Mouse (Mus musculus) stomach, embryonic 14.5 days (tissue): ENCODE data around the gene Tm9sf4. TPM values are rescaled to one million over a fixed set of nuclear protein-coding genes. Genes with fewer than 3 reads are reported as not detected.

Experiments
- ATAC-seq: fragments of 200-750 bp; cut with Nextera tagmentation; 2 replicates; pipeline ENCODE4 v1.8.0; 2017; ENCODE audit warnings: low read depth, moderate TSS enrichment; ENCODE audit not compliant: insufficient number of reproducible peaks, insufficient read depth, low FRiP score
- H3K27ac ChIP-seq: fragments of 300-500 bp; sonication (generic); 2 replicates; pipeline ENCODE4 v1.5.1; 2014; ENCODE audit warnings: mild to moderate bottlenecking, low read length, moderate library complexity, mixed read lengths
- H3K27me3 ChIP-seq: fragments of 300-500 bp; sonication (generic); 2 replicates; pipeline ENCODE4 v1.6.1; 2014; ENCODE audit warnings: low read length, control low read depth, mixed read lengths; ENCODE audit not compliant: control insufficient read depth, insufficient read depth
- H3K36me3 ChIP-seq: fragments of 300-500 bp; sonication (generic); 2 replicates; pipeline ENCODE4 v1.6.1; 2014; ENCODE audit warnings: mild to moderate bottlenecking, control low read depth, low read length, moderate library complexity, mixed read lengths; ENCODE audit not compliant: control insufficient read depth, insufficient read depth
- H3K4me1 ChIP-seq: fragments of 300-500 bp; sonication (generic); 2 replicates; pipeline ENCODE4 v1.6.1; 2014; ENCODE audit warnings: low read length, control low read depth, mixed read lengths; ENCODE audit not compliant: control insufficient read depth, insufficient read depth
- H3K4me2 ChIP-seq: fragments of 300-500 bp; sonication (generic); replicated peaks from 2 replicates; pipeline ENCODE4 v1.6.1; 2014; ENCODE audit warnings: low read depth, low read length, control low read depth
- H3K4me3 ChIP-seq: fragments of 300-500 bp; sonication (generic); 2 replicates; pipeline ENCODE4 v1.5.1; 2014; ENCODE audit warnings: low read depth, low read length, control low read depth
- H3K9ac ChIP-seq: fragments of 300-500 bp; sonication (generic); replicated peaks from 2 replicates; pipeline ENCODE4 v1.6.1; 2014; ENCODE audit warnings: low read depth, mild to moderate bottlenecking, control low read depth, low read length, moderate library complexity, mixed read lengths
- H3K9me3 ChIP-seq: fragments of 300-500 bp; sonication (generic); 2 replicates; pipeline ENCODE4 v1.6.1; 2016; ENCODE audit warnings: low read depth, low read length, control low read depth; ENCODE audit not compliant: control insufficient read depth
- whole genome bisulfite sequencing: fragments of 180-500 bp; shearing (Covaris S2); extraction: QIAGEN DNeasy Blood & Tissue Kit; methylation state at CpG from one replicate; pipeline ENCODE4 v1.1.7; 2014; 5-methylcytosine and 5-hydroxymethylcytosine counted together
- polyA plus RNA-seq: library from polyadenylated mRNA; unstranded; fragments of >200 nt; fragmentation: Nextera tagmentation; extraction: Ambion mirVana; gene quantifications from 2 replicates; pipeline ENCODE4 v1.2.1, GENCODE M21; 2014

The Tm9sf4 gene
- polyA plus RNA-seq, 1 experiment from 2014 or later: 92.1 TPM

DNA sequence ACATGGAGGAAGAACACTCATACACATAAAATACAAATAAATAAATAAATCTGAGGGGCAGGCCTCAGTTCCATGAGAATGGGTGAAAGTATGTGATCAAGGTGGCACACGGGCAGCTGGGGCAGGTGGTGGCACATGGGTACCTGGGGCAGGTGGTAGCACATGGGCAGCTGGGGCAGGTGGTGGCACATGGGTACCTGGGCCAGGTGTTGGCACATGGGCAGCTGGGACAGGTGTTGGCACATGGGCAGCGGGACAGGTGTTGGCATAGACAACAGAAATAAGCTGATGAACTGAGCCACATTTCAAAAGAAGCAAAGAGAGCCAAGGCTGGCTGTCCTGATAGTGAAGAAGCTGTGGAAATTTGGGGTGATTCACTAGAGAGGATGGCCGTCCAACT, 11.4 kb upstream of the Tm9sf4 start:
- no peaks in the 10 kb centered on the region for H3K4me1 ChIP-seq
- no peak overlapping the region for H3K4me2 ChIP-seq
- no peaks in the 10 kb centered on the region for H3K27me3 ChIP-seq
- H3K4me3 ChIP-seq: no peak overlapping the region
- 78% methylated on average over 3 of the region's 3 CpGs for WGBS
- no peaks in the 10 kb centered on the region for H3K9me3 ChIP-seq
- no peak overlapping the region for H3K27ac ChIP-seq
- H3K9ac ChIP-seq: no peak overlapping the region
- ATAC-seq: no peak
- no peaks in the 10 kb centered on the region for H3K36me3 ChIP-seq

DNA sequence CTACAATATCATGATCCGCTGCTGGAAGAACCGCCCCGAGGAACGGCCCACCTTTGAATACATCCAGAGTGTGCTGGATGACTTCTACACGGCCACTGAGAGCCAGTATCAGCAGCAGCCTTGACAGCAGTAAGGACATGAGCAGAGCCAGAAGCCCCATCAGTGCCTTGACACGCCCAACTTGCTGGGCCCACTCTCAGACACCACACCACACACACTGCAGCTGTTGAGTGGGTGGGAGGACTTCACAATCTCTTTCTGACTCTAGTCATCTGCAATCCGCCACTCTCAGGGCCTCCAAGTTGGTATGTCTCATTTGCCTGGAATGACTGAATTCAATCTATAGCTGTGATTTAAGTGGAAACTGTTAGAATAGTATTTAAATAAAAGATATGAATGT, 10.1 kb upstream of the Tm9sf4 start:
- Histone ChIP-seq H3K27me3 (no peaks in the 10 kb centered on the region), H3K27ac (no peak overlapping the region), H3K36me3 (no peaks in the 10 kb centered on the region), H3K9ac (no peak overlapping the region), H3K9me3 (no peaks in the 10 kb centered on the region), H3K4me3 (no peak overlapping the region), H3K4me1 (no peaks in the 10 kb centered on the region), H3K4me2 (no peak overlapping the region)
- ATAC-seq: no peak
- 74% methylated on average over 7 of the region's 7 CpGs for WGBS

DNA sequence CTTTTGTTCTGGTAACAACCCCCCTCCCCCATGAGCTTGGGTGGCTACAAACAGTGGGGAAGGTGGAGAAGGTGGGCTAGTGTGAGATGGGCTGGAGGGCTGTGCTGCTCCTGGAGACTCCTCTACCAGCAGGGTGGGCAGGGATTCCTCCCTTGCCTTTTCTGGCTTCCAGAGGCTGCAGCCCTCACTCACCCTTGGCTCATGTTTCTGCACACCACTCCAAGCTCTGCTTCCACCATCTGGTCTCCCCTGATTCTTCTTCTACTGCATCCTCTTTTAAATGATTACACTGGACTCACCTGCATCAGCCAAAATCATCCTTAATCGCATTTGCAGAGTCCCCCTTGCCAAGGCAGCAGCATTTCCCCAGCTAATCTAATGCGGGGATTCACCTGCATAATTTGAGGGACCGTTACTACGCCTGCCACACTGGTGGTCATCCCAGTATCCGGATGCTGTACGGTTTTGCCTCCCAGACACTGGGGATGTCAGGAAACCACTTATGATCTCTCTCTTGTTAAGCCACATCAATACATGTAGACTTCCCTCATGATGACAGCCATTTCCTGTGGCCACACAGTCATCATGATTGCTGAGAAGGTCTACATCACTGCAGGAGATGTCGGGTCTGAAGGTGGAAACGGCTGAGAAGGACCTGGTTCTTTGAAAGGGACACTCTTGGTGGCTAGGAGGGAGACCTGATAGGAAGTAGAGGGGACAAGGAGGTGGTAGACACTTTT, 9.0 kb upstream of the Tm9sf4 start:
- H3K4me3 ChIP-seq: no peak overlapping the region
- 71% methylated on average over 8 of the region's 8 CpGs for WGBS
- H3K9ac ChIP-seq: no peak overlapping the region
- H3K4me1 ChIP-seq: no peaks in the 10 kb centered on the region
- no peaks in the 10 kb centered on the region for H3K36me3 ChIP-seq
- no peak for ATAC-seq
- no peak overlapping the region for H3K27ac ChIP-seq
- H3K27me3 ChIP-seq: no peaks in the 10 kb centered on the region
- H3K9me3 ChIP-seq: no peaks in the 10 kb centered on the region
- no peak overlapping the region for H3K4me2 ChIP-seq

DNA sequence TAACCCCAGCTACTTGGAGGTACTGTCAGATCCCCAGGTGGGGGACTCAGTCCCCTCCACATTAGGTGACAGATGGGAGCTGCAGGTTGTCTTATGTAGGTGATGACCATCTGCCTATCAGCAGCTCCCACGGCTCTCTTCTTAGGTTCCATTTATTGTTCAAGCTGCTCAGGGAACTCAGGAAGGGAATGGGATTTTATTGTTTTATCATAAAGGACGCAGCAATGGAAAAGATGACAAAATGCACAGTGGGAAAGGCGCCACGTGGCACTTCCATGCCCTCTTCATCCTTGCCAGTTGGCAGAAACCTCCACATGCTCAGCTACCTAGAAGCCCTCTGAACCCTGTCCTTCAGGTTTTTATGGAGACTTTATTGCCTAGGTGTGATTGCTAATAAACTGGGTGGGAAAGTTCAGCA, 8.1 kb upstream of the Tm9sf4 start:
- H3K9me3 ChIP-seq: no peaks in the 10 kb centered on the region
- H3K4me1 ChIP-seq: no peaks in the 10 kb centered on the region
- ATAC-seq: no peak
- no peak overlapping the region for H3K4me2 ChIP-seq
- H3K36me3 ChIP-seq: no peaks in the 10 kb centered on the region
- H3K27ac ChIP-seq: no peak overlapping the region
- no peak overlapping the region for H3K4me3 ChIP-seq
- no peaks in the 10 kb centered on the region for H3K27me3 ChIP-seq
- H3K9ac ChIP-seq: no peak overlapping the region
- WGBS: 76% methylated on average over 4 of the region's 4 CpGs

DNA sequence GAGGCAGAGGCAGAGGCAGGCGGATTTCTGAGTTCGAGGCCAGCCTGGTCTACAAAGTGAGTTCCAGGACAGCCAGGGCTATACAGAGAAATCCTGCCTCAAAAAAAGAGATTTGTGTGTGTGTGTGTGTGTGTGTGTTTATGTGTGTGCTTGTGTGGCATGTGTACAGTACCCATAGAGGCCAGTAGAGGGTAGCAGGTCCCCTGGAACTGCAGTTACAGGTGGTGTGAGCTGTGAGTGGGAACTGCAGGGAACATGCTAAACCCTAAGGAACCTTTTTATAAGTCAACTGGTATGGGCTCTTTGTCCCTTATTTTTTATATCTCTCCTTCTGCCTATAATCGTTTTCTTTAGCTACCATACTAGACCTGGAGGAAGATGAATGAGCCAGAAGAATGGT, 3.8 kb upstream of the Tm9sf4 start:
- no peaks in the 10 kb centered on the region for H3K27me3 ChIP-seq
- no peak overlapping the region for H3K4me2 ChIP-seq
- no peak overlapping the region for H3K27ac ChIP-seq
- WGBS: 81% methylated on average over 2 of the region's 3 CpGs
- H3K9ac ChIP-seq: no peak overlapping the region
- no peaks in the 10 kb centered on the region for H3K9me3 ChIP-seq
- no peaks in the 10 kb centered on the region for H3K36me3 ChIP-seq
- no peak for ATAC-seq
- no peak overlapping the region for H3K4me3 ChIP-seq
- peaks cover 3% of the 10 kb centered on the region; the same call in 1 of the 2 replicates for H3K4me1 ChIP-seq

DNA sequence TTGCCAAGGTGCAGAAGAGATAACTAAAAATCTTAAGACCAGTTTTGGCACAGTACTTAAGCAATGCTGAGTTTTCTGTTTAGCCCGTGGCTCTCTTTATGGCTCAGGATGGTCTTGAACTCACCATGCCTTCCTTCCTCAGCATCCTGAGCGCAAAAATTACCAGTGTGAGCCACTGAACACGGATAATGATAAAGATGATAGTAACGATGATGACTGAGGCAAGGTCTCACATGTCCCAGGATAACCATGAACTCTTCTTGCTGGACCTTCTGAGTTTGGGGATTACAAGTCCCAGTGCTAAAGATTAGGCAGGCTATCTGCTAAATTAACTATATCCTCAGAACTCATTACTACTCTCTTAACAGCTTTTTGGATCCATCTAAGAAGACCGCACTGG, 970 bp upstream of the Tm9sf4 start:
- Histone ChIP-seq H3K36me3 (peaks cover 2% of the 10 kb centered on the region; the same call in 1 of the 2 replicates), H3K4me3 (no peak overlapping the region), H3K27ac (no peak overlapping the region), H3K27me3 (no peaks in the 10 kb centered on the region), H3K9me3 (no peaks in the 10 kb centered on the region), H3K9ac (no peak overlapping the region), H3K4me2 (no peak overlapping the region), H3K4me1 (peaks cover 10% of the 10 kb centered on the region; the same call in 1 of the 2 replicates)
- ATAC-seq: no peak
- WGBS: 83% methylated on average over 5 of the region's 5 CpGs

DNA sequence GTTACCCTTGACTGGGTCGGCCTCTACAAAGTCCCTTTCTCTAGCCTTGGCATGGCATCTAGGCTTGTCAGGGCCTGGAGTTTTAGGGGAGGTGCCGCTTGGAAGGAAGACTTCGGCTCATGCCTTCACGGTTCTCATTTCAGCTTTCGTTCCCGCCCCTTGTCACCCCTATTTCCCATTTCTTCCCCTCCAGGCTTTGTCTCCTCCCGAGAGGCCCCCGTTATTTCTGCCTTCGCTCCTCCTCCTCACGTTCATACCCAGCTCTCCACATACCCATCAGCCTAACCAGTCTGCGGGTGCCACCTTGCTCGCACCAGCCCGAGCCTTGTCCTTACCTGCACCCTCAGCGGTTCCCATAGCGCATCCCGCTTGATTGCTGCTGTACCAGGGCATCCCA, 579 bp downstream of the Tm9sf4 start:
- no peaks in the 10 kb centered on the region for H3K27me3 ChIP-seq
- H3K4me1 ChIP-seq: peaks cover 10% of the 10 kb centered on the region; the same call in 1 of the 2 replicates
- peaks cover 3% of the 10 kb centered on the region; the same call in 1 of the 2 replicates for H3K36me3 ChIP-seq
- H3K9me3 ChIP-seq: no peaks in the 10 kb centered on the region
- H3K4me2 ChIP-seq: peak overlapping the region; percentile 90
- ATAC-seq: peak; percentile 44
- peak overlapping the region; percentile 97 for H3K4me3 ChIP-seq
- H3K9ac ChIP-seq: peak overlapping the region; percentile 84
- WGBS: under 1% methylated on average over 16 of the region's 16 CpGs
- peak overlapping the region; percentile 89 for H3K27ac ChIP-seq

DNA sequence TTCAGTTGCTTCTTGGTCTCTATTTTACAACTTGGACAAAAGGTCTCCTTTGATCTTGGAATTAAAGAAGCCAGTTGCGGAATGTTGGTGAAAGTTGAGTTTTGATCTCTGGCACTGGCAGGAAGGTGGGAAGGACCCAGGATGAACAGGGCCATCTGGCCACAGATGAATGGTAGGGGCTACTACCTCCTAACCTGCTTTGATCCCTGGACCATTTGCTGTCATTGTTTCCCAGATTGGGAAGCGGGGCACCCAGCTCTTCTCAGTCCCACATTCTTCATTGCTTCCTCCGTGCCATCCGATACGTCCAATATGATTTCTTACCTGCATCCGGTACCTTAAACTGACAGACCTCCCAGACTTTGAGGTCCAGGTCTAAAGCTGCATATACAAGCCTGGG, 6.0 kb downstream of the Tm9sf4 start:
- no peak for ATAC-seq
- Histone ChIP-seq H3K4me1 (peaks cover 13% of the 10 kb centered on the region; the same call in 1 of the 2 replicates), H3K4me3 (no peak overlapping the region), H3K27ac (no peak overlapping the region), H3K9ac (no peak overlapping the region), H3K36me3 (peaks cover 3% of the 10 kb centered on the region; the same call in 1 of the 2 replicates), H3K9me3 (no peaks in the 10 kb centered on the region), H3K27me3 (no peaks in the 10 kb centered on the region), H3K4me2 (no peak overlapping the region)
- WGBS: 75% methylated on average over 6 of the region's 6 CpGs
